In genomic region chr8:8737271-8737670, GRCm38 (mm10) we compare ENCODE assay signal across 13 mouse cellular contexts. TPM values are rescaled to one million over a fixed set of nuclear protein-coding genes. Genes with fewer than 3 reads are reported as not detected.
DNase-seq lines count a peak whose midpoint lies in the region; ATAC-seq lines count a peak whose summit lies in the region.
"Had no signal": no experiment of that assay in that cellular context is flagged by ENCODE, and none has a peak within 500 bp of the region (broad histone marks: within the 10 kb centered on the region; RNA-seq: fewer than 3 reads in every experiment).

No protein-coding gene starts in this region.

- no peaks in the 10 kb centered on the region for H3K27me3 ChIP-seq in forebrain, embryonic 11.5 days (ENCODE audit: control insufficient read depth, insufficient read depth, low read length)
- H3K27me3 ChIP-seq: embryonic facial prominence, embryonic 15.5 days; liver, embryonic 15.5 days; midbrain, embryonic 13.5 days had no signal

- intact Hi-C loops in gastrocnemius, postnatal 14 days (cut with DNase I; ENCODE audit: low total_unique reads), result no loop called here

- peak; percentile 5 for DNase-seq in gastrocnemius, postnatal 14 days
- DNase-seq in gastrocnemius, postnatal 10 days, result no peak
- DNase-seq in heart, adult 8-10 months (ENCODE audit: low spot score), result peak; percentile 54
- DNase-seq in kidney, postnatal 14 days, result peak; percentile 21
- DNase-seq in lung, postnatal 10 days, result peak; percentile 29
- DNase-seq in frontal cortex, postnatal 14 days (ENCODE audit: low spot score in 2 of 2), result no peak
- no peak for DNase-seq in forebrain, embryonic 11.5 days (ENCODE audit: low spot score)
- no peak for DNase-seq in frontal cortex, adult 2 months (ENCODE audit: extremely low spot score in 1 of 2, low spot score in 1 of 2)
- DNase-seq: cerebellum, postnatal 14 days; forebrain, postnatal 0 days had no signal

- no peak overlapping the region for H3K4me3 ChIP-seq in forebrain, embryonic 11.5 days (ENCODE audit: low read depth, low read length)
- H3K4me3 ChIP-seq: embryonic facial prominence, embryonic 15.5 days; liver, embryonic 15.5 days; midbrain, embryonic 13.5 days had no signal

- no peaks in the 10 kb centered on the region for H3K36me3 ChIP-seq in forebrain, embryonic 11.5 days (ENCODE audit: control insufficient read depth, insufficient read depth, low read length)
- H3K36me3 ChIP-seq: embryonic facial prominence, embryonic 15.5 days; liver, embryonic 15.5 days; midbrain, embryonic 13.5 days had no signal

- no peaks in the 10 kb centered on the region for H3K4me1 ChIP-seq in forebrain, embryonic 11.5 days (replicated peaks; ENCODE audit: control insufficient read depth, insufficient read depth, low read length)
- H3K4me1 ChIP-seq: embryonic facial prominence, embryonic 15.5 days; liver, embryonic 15.5 days; midbrain, embryonic 13.5 days had no signal

- WGBS in forebrain, embryonic 11.5 days, result 77% methylated on average over 3 of the region's 3 CpGs

- no peak for ATAC-seq in forebrain, embryonic 11.5 days (replicated peaks; ENCODE audit: low FRiP score)
- ATAC-seq: forebrain, postnatal 0 days; midbrain, embryonic 13.5 days had no signal

- H3K4me2 ChIP-seq in forebrain, embryonic 11.5 days (ENCODE audit: low read depth, low read length, severe bottlenecking), result no peak overlapping the region
- H3K4me2 ChIP-seq: embryonic facial prominence, embryonic 15.5 days; liver, embryonic 15.5 days; midbrain, embryonic 13.5 days had no signal

- H3K9ac ChIP-seq in forebrain, embryonic 11.5 days (ENCODE audit: low read length), result no peak overlapping the region
- H3K9ac ChIP-seq: embryonic facial prominence, embryonic 15.5 days; forebrain, postnatal 0 days; liver, embryonic 15.5 days; midbrain, embryonic 13.5 days had no signal

- H3K9me3 ChIP-seq in forebrain, embryonic 11.5 days (ENCODE audit: control insufficient read depth, low read length), result no peaks in the 10 kb centered on the region
- H3K9me3 ChIP-seq: embryonic facial prominence, embryonic 15.5 days; liver, embryonic 15.5 days; midbrain, embryonic 13.5 days had no signal

- H3K27ac ChIP-seq in forebrain, embryonic 11.5 days (ENCODE audit: low read depth, low read length), result no peak overlapping the region
- H3K27ac ChIP-seq: embryonic facial prominence, embryonic 15.5 days; liver, embryonic 15.5 days; midbrain, embryonic 13.5 days had no signal

RNA-seq across cellular contexts. Expression of gene Arglu1, which starts 47.0 kb away (rescaled TPM):
- 10 to 100 TPM; 26.0 to 26.8 TPM for total RNA-seq in gastrocnemius, postnatal 14 days (2021)
- 10 to 100 TPM; 33.5 to 46.7 TPM for total RNA-seq in gastrocnemius, postnatal 10 days (2021)
- total RNA-seq in heart, adult 8-10 months (2022), result 10 to 100 TPM; 21.1 to 35.1 (median 27.4) TPM
- polyA plus RNA-seq in forebrain, embryonic 11.5 days (2014; fragmentation: Nextera tagmentation; extraction: Ambion mirVana), result 163 and 171 TPM in 2 replicates
- 168 and 212 TPM in 2 replicates for polyA plus RNA-seq in frontal cortex, adult 2 months (2012; rRNA removed)

Comparison
In these comparisons a context has a peak if more than half of its experiments do, and no peak if none do; other contexts are left out.
1. DNase-seq: peak in gastrocnemius, postnatal 14 days (single experiment), heart, adult 8-10 months (single experiment), kidney, postnatal 14 days (single experiment) and lung, postnatal 10 days (single experiment); none in gastrocnemius, postnatal 10 days (single experiment), frontal cortex, postnatal 14 days (0 of 2), forebrain, embryonic 11.5 days (single experiment) and frontal cortex, adult 2 months (0 of 2).